20 mouse cellular contexts compared by ENCODE assay signal in genomic region chr19:11375273-11375672, GRCm38 (mm10). TPM values are rescaled to one million over a fixed set of nuclear protein-coding genes. Genes with fewer than 3 reads are reported as not detected.
DNase-seq lines count a peak whose midpoint lies in the region; ATAC-seq and TF ChIP-seq lines count a peak whose summit lies in the region.
"Had no signal": no experiment of that assay in that cellular context is flagged by ENCODE, and none has a peak within 500 bp of the region (broad histone marks: within the 10 kb centered on the region; RNA-seq: fewer than 3 reads in every experiment).

Gene Ms4a4a, plus strand, starts transcription at chr19:11375523.

- no peaks in the 10 kb centered on the region for H3K36me3 ChIP-seq in stomach, embryonic 16.5 days (ENCODE audit: control insufficient read depth, insufficient read depth, low read length)
- H3K36me3 ChIP-seq in stomach, postnatal 0 days (ENCODE audit: control insufficient read depth, insufficient read depth, low read length), result no peaks in the 10 kb centered on the region
- no peaks in the 10 kb centered on the region for H3K36me3 ChIP-seq in forebrain, postnatal 0 days (ENCODE audit: insufficient read depth)
- H3K36me3 ChIP-seq: embryonic facial prominence, embryonic 13.5 days; G1E; heart, embryonic 13.5 days; hindbrain, embryonic 13.5 days had no signal

- no peak within 1 kb of the TSS for H3K4me2 ChIP-seq in stomach, embryonic 16.5 days (ENCODE audit: low read depth, low read length)
- no peak within 1 kb of the TSS for H3K4me2 ChIP-seq in stomach, postnatal 0 days (replicated peaks; ENCODE audit: low read depth)
- no peak within 1 kb of the TSS for H3K4me2 ChIP-seq in forebrain, postnatal 0 days (ENCODE audit: low read depth)
- H3K4me2 ChIP-seq: embryonic facial prominence, embryonic 13.5 days; forebrain, embryonic 13.5 days; heart, embryonic 13.5 days; hindbrain, embryonic 13.5 days had no signal

- no peak within 1 kb of the TSS for H3K4me3 ChIP-seq in stomach, embryonic 16.5 days (replicated peaks; ENCODE audit: low read length)
- no peak within 1 kb of the TSS for H3K4me3 ChIP-seq in stomach, postnatal 0 days (ENCODE audit: low read depth, low read length)
- no peak within 1 kb of the TSS for H3K4me3 ChIP-seq in forebrain, postnatal 0 days (ENCODE audit: low read depth, low read length)
- H3K4me3 ChIP-seq: embryonic facial prominence, embryonic 13.5 days; forebrain, embryonic 13.5 days; heart, embryonic 13.5 days; hindbrain, embryonic 13.5 days had no signal

- intact Hi-C loops in heart, postnatal 14 days (cut with DNase I), result no loop called here

- no peaks in the 10 kb centered on the region for H3K4me1 ChIP-seq in stomach, embryonic 16.5 days (ENCODE audit: control insufficient read depth, insufficient read depth, low read length)
- no peaks in the 10 kb centered on the region for H3K4me1 ChIP-seq in stomach, postnatal 0 days (replicated peaks; ENCODE audit: control insufficient read depth, insufficient read depth)
- no peaks in the 10 kb centered on the region for H3K4me1 ChIP-seq in forebrain, postnatal 0 days (ENCODE audit: insufficient read depth)
- H3K4me1 ChIP-seq: embryonic facial prominence, embryonic 13.5 days; forebrain, embryonic 13.5 days; heart, embryonic 13.5 days; hindbrain, embryonic 13.5 days had no signal

- no peak within 1 kb of the TSS for H3K27ac ChIP-seq in stomach, embryonic 16.5 days (ENCODE audit: low read length)
- no peak within 1 kb of the TSS for H3K27ac ChIP-seq in stomach, postnatal 0 days (replicated peaks)
- H3K27ac ChIP-seq in forebrain, postnatal 0 days (ENCODE audit: low read depth, low read length), result no peak within 1 kb of the TSS
- H3K27ac ChIP-seq: embryonic facial prominence, embryonic 13.5 days; forebrain, embryonic 13.5 days; heart, embryonic 13.5 days; hindbrain, embryonic 13.5 days; hindbrain, postnatal 0 days had no signal

- no peak for TF ChIP-seq EP300 in stomach, postnatal 0 days (optimal IDR thresholded peaks at IDR 0.05)

- TF ChIP-seq CTCF in stomach, postnatal 0 days (IDR thresholded peaks at IDR 0.05; ENCODE audit: low read depth), result no peak
- no peak for TF ChIP-seq CTCF in forebrain, postnatal 0 days (IDR thresholded peaks at IDR 0.05; ENCODE audit: low read depth)

- 82% methylated on average over 2 of the region's 2 CpGs for WGBS in stomach, embryonic 16.5 days
- WGBS in stomach, postnatal 0 days, result 71% methylated on average over 2 of the region's 2 CpGs
- WGBS in forebrain, postnatal 0 days, result 70% methylated on average over 2 of the region's 2 CpGs

- H3K9ac ChIP-seq in stomach, embryonic 16.5 days (ENCODE audit: low read length), result no peak within 1 kb of the TSS
- no peak within 1 kb of the TSS for H3K9ac ChIP-seq in stomach, postnatal 0 days (ENCODE audit: low read length)
- H3K9ac ChIP-seq in forebrain, postnatal 0 days, result no peak within 1 kb of the TSS
- H3K9ac ChIP-seq: embryonic facial prominence, embryonic 13.5 days; forebrain, embryonic 13.5 days; heart, embryonic 13.5 days; hindbrain, embryonic 13.5 days had no signal

- DNase-seq in adrenal gland, adult 18-20 months (ENCODE audit: low spot score in 2 of 2), result no peak
- no peak for DNase-seq in adrenal gland, adult 2 months
- peak; percentile 78 for DNase-seq in heart, adult 11 months
- DNase-seq in heart, postnatal 14 days, result no peak
- DNase-seq in stomach, postnatal 0 days (ENCODE audit: low spot score), result no peak
- DNase-seq in forebrain, postnatal 0 days, result no peak
- DNase-seq: adrenal gland, postnatal 14 days; B cell, adult 2 months; cerebellum, adult 2 months; cerebellum, postnatal 10 days; gastrocnemius, postnatal 10 days had no signal

- H3K9me3 ChIP-seq in stomach, embryonic 16.5 days (replicated peaks; ENCODE audit: control insufficient read depth, low read length), result no peaks in the 10 kb centered on the region
- no peaks in the 10 kb centered on the region for H3K9me3 ChIP-seq in stomach, postnatal 0 days (ENCODE audit: control insufficient read depth, low read length)
- H3K9me3 ChIP-seq in forebrain, postnatal 0 days (ENCODE audit: low read length), result no peaks in the 10 kb centered on the region
- H3K9me3 ChIP-seq: embryonic facial prominence, embryonic 13.5 days; forebrain, embryonic 13.5 days; G1E; heart, embryonic 13.5 days; hindbrain, embryonic 13.5 days had no signal

- ATAC-seq in stomach, embryonic 16.5 days (ENCODE audit: insufficient read depth, low FRiP score), result no peak
- no peak for ATAC-seq in stomach, postnatal 0 days (ENCODE audit: low FRiP score, low TSS enrichment)
- ATAC-seq in forebrain, postnatal 0 days, result no peak
- ATAC-seq: CD4-positive, CD25-positive, alpha-beta regulatory T cell, adult 4 months; forebrain, embryonic 13.5 days; hindbrain, postnatal 0 days had no signal

- H3K27me3 ChIP-seq in stomach, embryonic 16.5 days (ENCODE audit: control insufficient read depth, insufficient read depth, low read length), result no peaks in the 10 kb centered on the region
- no peaks in the 10 kb centered on the region for H3K27me3 ChIP-seq in stomach, postnatal 0 days (ENCODE audit: control insufficient read depth, insufficient read depth, low read length)
- H3K27me3 ChIP-seq in forebrain, postnatal 0 days (ENCODE audit: insufficient read depth, low read length), result no peaks in the 10 kb centered on the region
- H3K27me3 ChIP-seq: embryonic facial prominence, embryonic 13.5 days; forebrain, embryonic 13.5 days; heart, embryonic 13.5 days; hindbrain, embryonic 13.5 days had no signal

RNA-seq across cellular contexts. Expression of gene Ms4a4a, which starts in this region (rescaled TPM):
- 10 to 100 TPM; 10.1 to 12.5 TPM for total RNA-seq in adrenal gland, adult 18-20 months (2021)
- total RNA-seq in adrenal gland, adult 2 months (2021), result 1 to 10 TPM; 4.8 to 5.2 TPM
- polyA plus RNA-seq in adrenal gland, adult 2 months (2012; rRNA removed), result 0.58 and 0.75 TPM in 2 replicates
- 10 to 100 TPM in 1 of 2 experiments, 1 to 10 TPM in 1; 7.6 to 10.7 TPM for total RNA-seq in heart, postnatal 14 days (2021)
- 10.5 and 10.7 TPM in 2 replicates for polyA plus RNA-seq in stomach, embryonic 16.5 days (2015; fragmentation: Nextera tagmentation; extraction: Ambion mirVana)
- polyA plus RNA-seq in stomach, postnatal 0 days (2015; fragmentation: Nextera tagmentation; extraction: Ambion mirVana), result 6.0 TPM in 2 replicates
- 1.2 TPM in 1 of 2 replicates, not detected in the other for total RNA-seq in forebrain, postnatal 0 days (2014; rRNA removed)
- polyA plus RNA-seq in forebrain, postnatal 0 days (2015; fragmentation: Nextera tagmentation; extraction: Ambion mirVana), result 0.58 and 2.9 TPM in 2 replicates
- total RNA-seq: G1E; hematopoietic stem cell, adult 5-6 weeks had no signal
- polyA plus RNA-seq: G1E had no signal
